Mouse (Mus musculus) liver, embryonic 14.5 days (tissue): ENCODE data around the gene Rpl6.

ENCODE experiments used
- CTCF ChIP-seq: IDR thresholded peaks from 2 replicates; pipeline ENCODE4 v1.5.1; 2016; ENCODE audit warnings: antibody characterized with exemption, low read depth, control low read depth
- EP300 ChIP-seq: IDR thresholded peaks from 2 replicates; pipeline ENCODE4 v1.6.1; 2016; ENCODE audit warnings: antibody characterized with exemption, low read depth

DNA sequence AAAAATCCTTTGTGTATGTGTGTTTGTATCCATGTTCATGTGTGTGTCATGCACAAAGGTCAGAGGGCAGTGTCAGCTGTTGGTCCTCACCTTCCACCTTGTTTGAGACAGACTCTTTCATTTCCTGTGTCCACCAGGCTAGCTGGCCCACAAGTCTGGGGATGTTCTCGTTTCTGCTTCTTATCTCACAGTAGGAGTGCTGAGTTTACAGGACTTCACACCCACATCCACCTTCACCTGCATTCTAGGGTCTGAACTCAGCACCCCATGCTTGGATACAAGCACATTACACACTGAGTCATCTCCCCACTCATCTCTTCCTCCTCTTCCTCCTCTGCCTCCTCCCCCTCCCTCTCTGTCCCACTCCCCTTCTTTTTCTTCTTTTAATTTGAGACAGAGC, 38.0 kb downstream of the Rpl6 start:
- no peak for TF ChIP-seq EP300
- no peak for TF ChIP-seq CTCF
